ENCODE assay signal across 9 mouse cellular contexts in the genomic region with DNA sequence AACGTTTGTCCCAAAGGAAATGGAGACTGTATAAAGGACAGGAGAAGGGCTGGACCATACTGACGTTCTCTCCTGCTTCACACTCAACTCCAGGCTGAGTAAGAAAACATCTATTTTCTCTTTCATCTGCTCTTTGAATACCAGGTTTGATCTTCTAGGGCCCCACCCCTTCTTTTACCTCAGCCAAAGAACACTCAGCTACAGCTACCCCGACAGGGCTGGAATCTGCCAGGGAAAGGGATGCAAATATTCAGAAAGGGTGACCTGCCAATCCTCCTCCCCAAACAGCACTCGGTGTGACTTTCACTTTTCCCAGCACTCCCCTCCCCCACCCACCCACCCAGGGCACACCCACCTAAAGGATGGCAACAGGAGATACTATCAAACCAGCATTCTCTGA. TPM values are rescaled to one million over a fixed set of nuclear protein-coding genes. Genes with fewer than 3 reads are reported as not detected.
DNase-seq lines count a peak whose midpoint lies in the region; ATAC-seq lines count a peak whose summit lies in the region.
"Had no signal": no experiment of that assay in that cellular context is flagged by ENCODE, and none has a peak within 500 bp of the region (broad histone marks: within the 10 kb centered on the region; RNA-seq: fewer than 3 reads in every experiment).

No protein-coding gene starts in this region.

- no peak for DNase-seq in lung, postnatal 14 days
- no peak for DNase-seq in limb, embryonic 11.5 days (ENCODE audit: low spot score)
- DNase-seq in urinary bladder, adult 18-20 months (ENCODE audit: low spot score in 2 of 2) = no peak
- DNase-seq in adrenal gland, postnatal 25 days = no peak
- DNase-seq: cerebellum, postnatal 36 days; kidney, adult 11 months had no signal

- 9% methylated on average over 4 of the region's 4 CpGs for WGBS in lung, embryonic 15.5 days
- 11% methylated on average over 4 of the region's 4 CpGs for WGBS in heart, embryonic 15.5 days
- WGBS in limb, embryonic 11.5 days = 4% methylated on average over 4 of the region's 4 CpGs
- 14% methylated on average over 4 of the region's 4 CpGs for WGBS in neural tube, embryonic 15.5 days

- peak overlapping the region; percentile 34; the same call in 1 of the 2 replicates for H3K27ac ChIP-seq in lung, embryonic 15.5 days
- H3K27ac ChIP-seq in heart, embryonic 15.5 days = no peak overlapping the region
- 0 out of 2 replicates have a peak overlapping the region, but pooled peaks have one; percentile 14 for H3K27ac ChIP-seq in limb, embryonic 11.5 days (replicated peaks; ENCODE audit: low read depth, low read length)
- no peak overlapping the region for H3K27ac ChIP-seq in neural tube, embryonic 15.5 days (replicated peaks)

- H3K4me1 ChIP-seq in lung, embryonic 15.5 days = peaks cover 28% of the 10 kb centered on the region
- peaks cover 27% of the 10 kb centered on the region for H3K4me1 ChIP-seq in heart, embryonic 15.5 days (replicated peaks)
- H3K4me1 ChIP-seq in limb, embryonic 11.5 days (ENCODE audit: control insufficient read depth, insufficient read depth, low read length) = peaks cover 20% of the 10 kb centered on the region
- H3K4me1 ChIP-seq in neural tube, embryonic 15.5 days = peaks cover 19% of the 10 kb centered on the region

- no peaks in the 10 kb centered on the region for H3K27me3 ChIP-seq in lung, embryonic 15.5 days
- no peaks in the 10 kb centered on the region for H3K27me3 ChIP-seq in heart, embryonic 15.5 days
- H3K27me3 ChIP-seq in limb, embryonic 11.5 days (ENCODE audit: control insufficient read depth, insufficient read depth, low read length) = no peaks in the 10 kb centered on the region
- peaks cover 5% of the 10 kb centered on the region for H3K27me3 ChIP-seq in neural tube, embryonic 15.5 days (replicated peaks)

- H3K4me3 ChIP-seq in lung, embryonic 15.5 days = peak overlapping the region; percentile 22
- H3K4me3 ChIP-seq in heart, embryonic 15.5 days = peak overlapping the region; percentile 28
- no peak overlapping the region for H3K4me3 ChIP-seq in limb, embryonic 11.5 days (ENCODE audit: low read depth, low read length)
- 0 out of 2 replicates have a peak overlapping the region, but pooled peaks have one; percentile 10 for H3K4me3 ChIP-seq in neural tube, embryonic 15.5 days (replicated peaks)

- ATAC-seq in lung, embryonic 15.5 days (ENCODE audit: borderline replicate concordance, extremely low read depth, low FRiP score, low TSS enrichment) = no peak
- ATAC-seq in heart, embryonic 15.5 days (replicated peaks; ENCODE audit: insufficient number of reproducible peaks, insufficient read depth, low FRiP score, low read depth) = no peak
- ATAC-seq in limb, embryonic 11.5 days (ENCODE audit: insufficient number of reproducible peaks, low FRiP score, low TSS enrichment, low read depth) = no peak
- ATAC-seq in neural tube, embryonic 15.5 days (ENCODE audit: low FRiP score) = no peak

- H3K9ac ChIP-seq in lung, embryonic 15.5 days = no peak overlapping the region
- H3K9ac ChIP-seq in heart, embryonic 15.5 days = no peak overlapping the region; the same call in 1 of the 2 replicates
- no peak overlapping the region for H3K9ac ChIP-seq in limb, embryonic 11.5 days (ENCODE audit: low read length)
- no peak overlapping the region for H3K9ac ChIP-seq in neural tube, embryonic 15.5 days (replicated peaks)

- H3K36me3 ChIP-seq in lung, embryonic 15.5 days = no peaks in the 10 kb centered on the region
- no peaks in the 10 kb centered on the region for H3K36me3 ChIP-seq in heart, embryonic 15.5 days
- H3K36me3 ChIP-seq in limb, embryonic 11.5 days (ENCODE audit: control insufficient read depth, insufficient read depth, low read length) = no peaks in the 10 kb centered on the region
- H3K36me3 ChIP-seq in neural tube, embryonic 15.5 days = no peaks in the 10 kb centered on the region

- peak overlapping the region; percentile 74 for H3K4me2 ChIP-seq in lung, embryonic 15.5 days
- peak overlapping the region; percentile 83 for H3K4me2 ChIP-seq in heart, embryonic 15.5 days
- H3K4me2 ChIP-seq in limb, embryonic 11.5 days (ENCODE audit: low read depth, severe bottlenecking) = peak overlapping the region; percentile 34
- H3K4me2 ChIP-seq in neural tube, embryonic 15.5 days = peak overlapping the region; percentile 96

- no peaks in the 10 kb centered on the region for H3K9me3 ChIP-seq in lung, embryonic 15.5 days
- no peaks in the 10 kb centered on the region for H3K9me3 ChIP-seq in heart, embryonic 15.5 days (replicated peaks)
- no peaks in the 10 kb centered on the region for H3K9me3 ChIP-seq in limb, embryonic 11.5 days (ENCODE audit: control insufficient read depth, low read length)
- H3K9me3 ChIP-seq in neural tube, embryonic 15.5 days (replicated peaks) = no peaks in the 10 kb centered on the region

RNA-seq across cellular contexts. Expression of a gene that starts 2.2 kb away (rescaled TPM):
- polyA plus RNA-seq in lung, embryonic 15.5 days (2015; fragmentation: Nextera tagmentation; extraction: Ambion mirVana) = 4.8 and 6.1 TPM in 2 replicates
- polyA plus RNA-seq in heart, embryonic 15.5 days (2015; fragmentation: Nextera tagmentation; extraction: Ambion mirVana) = 3.2 and 4.6 TPM in 2 replicates
- polyA plus RNA-seq in limb, embryonic 11.5 days (2014; fragmentation: Nextera tagmentation; extraction: Ambion mirVana) = 5.2 and 5.8 TPM in 2 replicates
- polyA plus RNA-seq in neural tube, embryonic 15.5 days (2015; fragmentation: Nextera tagmentation; extraction: Ambion mirVana) = 2.5 and 3.7 TPM in 2 replicates
- total RNA-seq in adrenal gland, postnatal 25 days (2021) = 21.9 and 28.1 TPM in 2 replicates

Comparison
In these comparisons a context has a peak if more than half of its experiments do, and no peak if none do; other contexts are left out.
1. H3K27ac ChIP-seq: peak in lung, embryonic 15.5 days (single experiment) and limb, embryonic 11.5 days (single experiment); none in heart, embryonic 15.5 days (single experiment) and neural tube, embryonic 15.5 days (single experiment).
2. H3K4me2 ChIP-seq: peak in every context shown above with its lines; median percentile 96 in neural tube, embryonic 15.5 days; 83 in heart, embryonic 15.5 days; 74 in lung, embryonic 15.5 days; 34 in limb, embryonic 11.5 days.